Mouse (Mus musculus) hindbrain, embryonic 14.5 days (tissue): ENCODE measurements around the gene Rps4x. TPM values are rescaled to one million over a fixed set of nuclear protein-coding genes. Genes with fewer than 3 reads are reported as not detected.
A peak's percentile ranks its signal among the peaks of the same experiment; 100 is the strongest.

Experiments used
- ATAC-seq: fragments of 200-750 bp; cut with Nextera tagmentation; 2 replicates; pipeline ENCODE4 v1.8.0; 2017; ENCODE audit warnings: moderate number of reproducible peaks, mild to moderate bottlenecking, moderate TSS enrichment, moderate library complexity; ENCODE audit not compliant: low FRiP score
- DNase-seq: peaks from one replicate; pipeline ENCODE4 v3.0.0-alpha.2; 2015; ENCODE audit warnings: low spot score
- H3K27ac ChIP-seq: fragments of 300-500 bp; sonication (generic); 2 replicates; pipeline ENCODE4 v1.5.1; 2014; ENCODE audit warnings: mild to moderate bottlenecking, moderate library complexity
- H3K27me3 ChIP-seq: fragments of 300-500 bp; sonication (generic); 2 replicates; pipeline ENCODE4 v1.6.1; 2014; ENCODE audit warnings: mild to moderate bottlenecking, low read length, mixed read lengths; ENCODE audit not compliant: control insufficient read depth, insufficient read depth
- H3K36me3 ChIP-seq: fragments of 300-500 bp; sonication (generic); replicated peaks from 2 replicates; pipeline ENCODE4 v1.6.1; 2014; ENCODE audit not compliant: control insufficient read depth, insufficient read depth
- H3K4me1 ChIP-seq: fragments of 300-500 bp; sonication (generic); replicated peaks from 2 replicates; pipeline ENCODE4 v1.6.1; 2014; ENCODE audit warnings: antibody characterized with exemption, low read length, mixed read lengths; ENCODE audit not compliant: control insufficient read depth, insufficient read depth
- H3K4me2 ChIP-seq: fragments of 300-500 bp; sonication (generic); replicated peaks from 2 replicates; pipeline ENCODE4 v1.6.1; 2014; ENCODE audit warnings: mild to moderate bottlenecking, moderate library complexity
- H3K4me3 ChIP-seq: fragments of 300-500 bp; sonication (generic); replicated peaks from 2 replicates; pipeline ENCODE4 v1.5.1; 2014; ENCODE audit warnings: mild to moderate bottlenecking, low read length
- H3K9ac ChIP-seq: fragments of 300-500 bp; sonication (generic); 2 replicates; pipeline ENCODE4 v1.6.1; 2014
- H3K9me3 ChIP-seq: fragments of 300-500 bp; sonication (generic); 2 replicates; pipeline ENCODE4 v1.6.1; 2016; ENCODE audit warnings: low read length; ENCODE audit not compliant: control insufficient read depth
- WGBS: fragments of 180-500 bp; shearing (Covaris S2); extraction: QIAGEN DNeasy Blood & Tissue Kit; methylation state at CpG from one replicate; pipeline ENCODE4 v1.1.7; 2014; 5-methylcytosine and 5-hydroxymethylcytosine counted together
- polyA plus RNA-seq: library from polyadenylated mRNA; unstranded; fragments of >200 nt; fragmentation: Nextera tagmentation; extraction: Ambion mirVana; gene quantifications from 2 replicates; pipeline ENCODE4 v1.2.1, GENCODE M21; 2014

The Rps4x gene
- polyA plus RNA-seq, 1 experiment from 2014 or later: 462 TPM

- Histone ChIP-seq H3K9ac (no peak overlapping the region), H3K4me2 (no peak overlapping the region), H3K4me3 (no peak overlapping the region), H3K4me1 (no peaks in the 10 kb centered on the region), H3K9me3 (no peaks in the 10 kb centered on the region), H3K27me3 (no peaks in the 10 kb centered on the region), H3K36me3 (no peaks in the 10 kb centered on the region), H3K27ac (no peak overlapping the region)
- 50% methylated on average over 3 of the region's 3 CpGs for WGBS
- DNase-seq: no peak
- no peak for ATAC-seq
Observed at GRCm38 (mm10) chrX:102170135-102170534, 19.1 kb downstream of the Rps4x start.

DNA sequence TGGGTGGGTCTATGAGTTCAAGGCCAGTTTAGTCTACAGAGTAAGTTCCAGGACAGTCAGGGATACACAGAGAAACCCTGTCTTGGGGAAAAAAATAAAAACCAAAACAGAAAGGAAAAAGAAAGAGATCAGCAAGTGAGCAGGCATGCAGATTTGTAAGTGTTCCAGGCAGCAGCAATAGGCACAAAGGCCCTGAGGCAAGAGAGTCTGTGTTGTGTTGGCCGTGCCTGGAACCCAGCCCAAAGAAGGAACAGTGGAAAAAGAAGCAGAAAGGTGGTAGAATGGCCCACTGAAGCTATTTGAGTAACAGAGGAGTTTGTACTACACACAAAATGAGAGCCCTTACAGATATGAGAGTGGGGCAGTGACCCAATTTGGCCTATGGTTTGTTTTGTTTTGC is 19.5 kb downstream of the Rps4x start:
- DNase-seq: no peak
- Histone ChIP-seq H3K4me3 (no peak overlapping the region), H3K27me3 (no peaks in the 10 kb centered on the region), H3K36me3 (no peaks in the 10 kb centered on the region), H3K27ac (no peak overlapping the region), H3K9ac (no peak overlapping the region), H3K9me3 (no peaks in the 10 kb centered on the region), H3K4me1 (no peaks in the 10 kb centered on the region), H3K4me2 (no peak overlapping the region)
- no peak for ATAC-seq
- 67% methylated on average over 1 of the region's 1 CpGs for WGBS

DNA sequence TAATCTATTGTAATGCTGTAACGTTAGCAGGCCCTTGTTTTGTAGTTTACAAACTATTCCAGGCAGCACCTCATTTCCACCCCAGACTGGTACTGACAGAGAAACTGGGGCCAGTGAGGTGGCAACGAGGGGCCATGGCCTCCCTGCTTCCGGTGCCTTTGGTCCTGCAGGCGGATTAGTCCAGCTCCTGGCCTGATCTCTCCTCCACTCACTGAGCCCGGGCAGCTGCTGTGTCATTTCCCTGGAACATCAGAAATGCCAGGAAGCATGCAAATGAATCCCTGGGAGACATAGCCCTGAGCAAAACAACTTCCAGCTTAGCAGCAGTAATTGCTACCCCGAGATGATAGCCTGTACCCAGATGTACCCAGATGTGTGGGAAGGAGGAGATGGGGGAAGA is 22.2 kb downstream of the Rps4x start:
- ATAC-seq (no peak), DNase-seq (no peak)
- H3K9ac ChIP-seq: no peak overlapping the region
- H3K27me3 ChIP-seq: no peaks in the 10 kb centered on the region
- 27% methylated on average over 6 of the region's 6 CpGs for WGBS
- 0 out of 2 replicates have a peak overlapping the region, but pooled peaks have one; percentile 51 for H3K27ac ChIP-seq
- H3K4me3 ChIP-seq: no peak overlapping the region
- no peak overlapping the region for H3K4me2 ChIP-seq
- H3K4me1 ChIP-seq: no peaks in the 10 kb centered on the region
- no peaks in the 10 kb centered on the region for H3K36me3 ChIP-seq
- H3K9me3 ChIP-seq: no peaks in the 10 kb centered on the region

DNA sequence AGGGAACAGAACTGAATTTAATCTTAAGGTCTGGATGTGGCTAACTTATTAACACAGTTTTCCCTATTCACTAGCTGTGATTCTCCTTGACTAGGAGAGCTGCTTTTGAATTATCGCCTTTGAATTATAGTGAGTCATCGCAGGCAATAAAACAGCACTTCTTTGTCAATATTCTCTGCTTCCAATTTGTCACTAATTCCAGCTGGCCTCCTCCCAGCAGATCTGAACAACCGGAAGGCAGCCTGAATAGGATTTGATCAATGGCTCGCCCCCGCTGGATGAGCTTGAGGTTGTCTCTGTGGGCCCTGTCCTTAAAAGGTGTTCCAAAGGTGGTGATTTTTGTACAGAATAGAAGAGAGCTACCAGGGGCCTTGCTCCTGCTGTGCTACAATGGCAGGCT is 22.7 kb downstream of the Rps4x start:
- Histone ChIP-seq H3K9ac (no peak overlapping the region), H3K4me2 (no peak overlapping the region), H3K4me1 (no peaks in the 10 kb centered on the region), H3K27me3 (no peaks in the 10 kb centered on the region), H3K36me3 (no peaks in the 10 kb centered on the region), H3K27ac (peak overlapping the region; percentile 51; the same call in 1 of the 2 replicates), H3K4me3 (no peak overlapping the region), H3K9me3 (no peaks in the 10 kb centered on the region)
- no peak for DNase-seq
- ATAC-seq: no peak
- WGBS: 50% methylated on average over 5 of the region's 5 CpGs

DNA sequence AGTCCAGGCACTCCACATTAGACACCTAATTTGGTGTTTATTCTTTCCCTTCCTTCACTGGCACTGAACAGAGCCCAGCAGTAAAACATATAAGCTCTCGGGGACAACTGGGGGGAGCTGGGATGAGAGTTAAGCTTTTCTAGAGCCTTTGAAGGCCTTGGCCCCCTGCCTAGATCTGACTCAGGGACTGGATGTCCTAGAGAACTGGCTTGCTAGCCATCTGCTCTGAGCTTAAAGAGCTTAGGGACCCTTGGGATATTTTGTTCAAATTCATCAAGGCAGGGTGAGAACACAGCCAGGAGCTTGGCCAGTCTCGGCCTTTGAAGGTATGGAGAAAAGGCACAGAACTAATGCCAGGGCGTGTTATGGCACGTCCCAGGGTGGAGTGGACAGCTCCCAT is 25.7 kb downstream of the Rps4x start:
- Histone ChIP-seq H3K4me3 (no peak overlapping the region), H3K4me2 (no peak overlapping the region), H3K36me3 (no peaks in the 10 kb centered on the region), H3K27ac (no peak overlapping the region), H3K27me3 (no peaks in the 10 kb centered on the region), H3K9me3 (no peaks in the 10 kb centered on the region), H3K9ac (no peak overlapping the region), H3K4me1 (no peaks in the 10 kb centered on the region)
- 77% methylated on average over 4 of the region's 4 CpGs for WGBS
- ATAC-seq (no peak), DNase-seq (no peak)

GRCm38 (mm10) chrX:102163096-102163495 is 26.1 kb downstream of the Rps4x start:
- H3K27me3 ChIP-seq: no peaks in the 10 kb centered on the region
- H3K4me3 ChIP-seq: no peak overlapping the region
- H3K9me3 ChIP-seq: no peaks in the 10 kb centered on the region
- no peak overlapping the region for H3K27ac ChIP-seq
- DNase-seq: no peak
- 43% methylated on average over 2 of the region's 2 CpGs for WGBS
- H3K4me2 ChIP-seq: no peak overlapping the region
- H3K9ac ChIP-seq: no peak overlapping the region
- H3K4me1 ChIP-seq: no peaks in the 10 kb centered on the region
- no peaks in the 10 kb centered on the region for H3K36me3 ChIP-seq
- ATAC-seq: no peak

- Histone ChIP-seq H3K27me3 (no peaks in the 10 kb centered on the region), H3K27ac (no peak overlapping the region), H3K4me3 (no peak overlapping the region), H3K9me3 (no peaks in the 10 kb centered on the region), H3K9ac (no peak overlapping the region), H3K4me1 (no peaks in the 10 kb centered on the region), H3K4me2 (no peak overlapping the region), H3K36me3 (no peaks in the 10 kb centered on the region)
- WGBS: 75% methylated on average over 2 of the region's 2 CpGs
- ATAC-seq (no peak), DNase-seq (no peak)
Observed at GRCm38 (mm10) chrX:102160528-102160927, 28.7 kb downstream of the Rps4x start.

DNA sequence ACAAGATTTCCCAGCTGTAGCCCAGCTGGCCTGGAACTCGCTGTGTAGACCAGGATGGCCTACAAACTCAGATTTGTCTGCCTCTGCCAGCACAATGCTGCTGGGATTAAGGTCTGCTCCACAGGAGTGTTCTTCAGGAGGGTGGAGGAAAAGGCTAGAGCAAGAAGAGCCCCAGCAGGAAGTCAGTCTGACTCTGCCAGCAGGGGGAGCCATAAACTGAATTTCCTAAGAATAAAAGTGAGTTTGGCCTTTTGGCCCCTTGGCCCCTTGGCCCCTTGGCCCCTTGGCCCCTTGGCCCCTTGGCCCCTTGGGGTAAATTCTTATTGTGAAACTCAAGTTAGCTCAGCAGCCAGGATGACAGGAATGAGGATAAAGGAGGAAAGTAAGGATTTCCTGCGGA is 29.4 kb downstream of the Rps4x start:
- Histone ChIP-seq H3K4me2 (no peak overlapping the region), H3K27me3 (no peaks in the 10 kb centered on the region), H3K9me3 (no peaks in the 10 kb centered on the region), H3K36me3 (no peaks in the 10 kb centered on the region), H3K27ac (no peak overlapping the region), H3K9ac (no peak overlapping the region), H3K4me1 (no peaks in the 10 kb centered on the region), H3K4me3 (no peak overlapping the region)
- ATAC-seq (no peak), DNase-seq (no peak)
- WGBS: 42% methylated on average over 2 of the region's 2 CpGs

DNA sequence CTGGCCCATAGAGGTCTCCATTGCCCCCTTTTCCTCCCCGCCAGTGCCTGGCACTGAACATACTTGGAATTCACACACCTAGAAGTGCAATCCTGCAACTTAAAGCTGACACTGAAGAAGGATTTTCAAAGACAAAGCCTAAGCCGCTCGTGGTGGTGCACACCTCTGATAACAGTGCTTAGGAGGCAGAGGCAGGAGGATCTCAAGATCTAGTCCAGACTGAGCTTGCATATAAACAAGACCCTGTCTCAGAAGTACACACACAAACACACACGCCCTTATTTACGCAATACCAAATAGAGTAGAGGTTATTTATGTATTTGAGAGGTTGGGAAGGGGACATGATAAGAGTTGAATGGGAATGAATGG is 31.8 kb downstream of the Rps4x start:
- Histone ChIP-seq H3K27ac (no peak overlapping the region), H3K9ac (peak overlapping the region; percentile 28; the same call in 1 of the 2 replicates), H3K4me3 (peak overlapping the region; percentile 38), H3K36me3 (no peaks in the 10 kb centered on the region), H3K4me2 (peak overlapping the region; percentile 43), H3K4me1 (no peaks in the 10 kb centered on the region), H3K9me3 (no peaks in the 10 kb centered on the region), H3K27me3 (no peaks in the 10 kb centered on the region)
- WGBS: 54% methylated on average over 5 of the region's 5 CpGs
- DNase-seq (no peak), ATAC-seq (no peak; the same call in 1 of the 2 replicates)
